Mouse (Mus musculus): ENCODE measurements around the gene Plekhd1. TPM values are rescaled to one million over a fixed set of nuclear protein-coding genes. Genes with fewer than 3 reads are reported as not detected.

The Plekhd1 gene
- polyA plus RNA-seq, 1 experiment from 2014 or later = 11.6 TPM

GRCm38 (mm10) chr12:80706208-80706914 is 14.0 kb downstream of the Plekhd1 start:
- TF ChIP-seq CTCF (IDR thresholded peaks at IDR 0.05) (no peak), EP300 (IDR thresholded peaks at IDR 0.05) (no peak)
- 45% methylated on average over 11 of the region's 11 CpGs for WGBS
- H3K27me3 ChIP-seq (replicated peaks; ENCODE audit: insufficient read depth, low read length) = no peaks in the 10 kb centered on the region
- H3K4me1 ChIP-seq (ENCODE audit: insufficient read depth, low read depth, low read length) = no peaks in the 10 kb centered on the region
- no peak overlapping the region for H3K4me3 ChIP-seq (ENCODE audit: low read depth, low read length)
- no peaks in the 10 kb centered on the region for H3K36me3 ChIP-seq (ENCODE audit: insufficient read depth, low read length)
- no peak overlapping the region for H3K27ac ChIP-seq (ENCODE audit: low read length)
- H3K9me3 ChIP-seq (ENCODE audit: low read length) = no peaks in the 10 kb centered on the region
- H3K4me2 ChIP-seq (replicated peaks; ENCODE audit: low read depth, low read length) = no peak overlapping the region
- no peak for ATAC-seq
- no peak overlapping the region for H3K9ac ChIP-seq (replicated peaks; ENCODE audit: low read depth)
- no peak for DNase-seq (ENCODE audit: low spot score)

GRCm38 (mm10) chr12:80706915-80707604 is 14.7 kb downstream of the Plekhd1 start:
- Histone ChIP-seq H3K27me3 (replicated peaks; ENCODE audit: insufficient read depth, low read length) (no peaks in the 10 kb centered on the region), H3K4me3 (ENCODE audit: low read depth, low read length) (no peak overlapping the region), H3K4me2 (replicated peaks; ENCODE audit: low read depth, low read length) (no peak overlapping the region), H3K9me3 (ENCODE audit: low read length) (no peaks in the 10 kb centered on the region), H3K4me1 (ENCODE audit: insufficient read depth, low read depth, low read length) (no peaks in the 10 kb centered on the region), H3K27ac (ENCODE audit: low read length) (0 out of 2 replicates have a peak overlapping the region, but pooled peaks have one; percentile 20), H3K9ac (replicated peaks; ENCODE audit: low read depth) (no peak overlapping the region), H3K36me3 (ENCODE audit: insufficient read depth, low read length) (no peaks in the 10 kb centered on the region)
- 13% methylated on average over 6 of the region's 6 CpGs for WGBS
- TF ChIP-seq EP300 (IDR thresholded peaks at IDR 0.05) = no peak
- no peak for TF ChIP-seq CTCF (IDR thresholded peaks at IDR 0.05)
- no peak for ATAC-seq
- peak; percentile 9 for DNase-seq (ENCODE audit: low spot score)

DNA sequence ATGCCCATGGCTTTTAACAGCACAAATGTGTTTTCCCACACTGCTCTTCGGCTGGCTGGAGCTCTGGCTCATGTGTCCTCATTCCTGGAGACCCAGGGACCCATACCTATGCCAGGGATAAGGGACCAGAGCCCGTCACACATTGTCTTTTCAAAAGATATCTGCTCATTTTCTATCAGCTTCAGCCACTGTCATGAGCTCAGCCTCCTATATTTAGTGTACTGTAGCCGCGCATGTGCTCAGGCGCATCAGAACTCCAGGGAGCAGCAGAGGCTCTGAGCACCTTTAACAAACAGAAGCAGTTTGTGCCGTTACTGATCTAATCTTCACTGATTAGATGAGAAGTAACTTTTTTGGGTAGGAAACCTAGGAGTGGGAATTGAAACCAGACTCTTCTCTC is 23.5 kb downstream of the Plekhd1 start:
- TF ChIP-seq EP300 (IDR thresholded peaks at IDR 0.05) (no peak), CTCF (IDR thresholded peaks at IDR 0.05) (no peak)
- Histone ChIP-seq H3K27ac (ENCODE audit: low read length) (no peak overlapping the region), H3K4me2 (replicated peaks; ENCODE audit: low read depth, low read length) (no peak overlapping the region), H3K4me3 (ENCODE audit: low read depth, low read length) (no peak overlapping the region), H3K27me3 (replicated peaks; ENCODE audit: insufficient read depth, low read length) (no peaks in the 10 kb centered on the region), H3K9me3 (ENCODE audit: low read length) (no peaks in the 10 kb centered on the region), H3K4me1 (ENCODE audit: insufficient read depth, low read depth, low read length) (no peaks in the 10 kb centered on the region), H3K36me3 (ENCODE audit: insufficient read depth, low read length) (no peaks in the 10 kb centered on the region), H3K9ac (replicated peaks; ENCODE audit: low read depth) (no peak overlapping the region)
- DNase-seq (ENCODE audit: low spot score) (no peak), ATAC-seq (no peak)
- 63% methylated on average over 6 of the region's 6 CpGs for WGBS

GRCm38 (mm10) chr12:80719141-80719540 is 26.8 kb downstream of the Plekhd1 start:
- Histone ChIP-seq H3K4me1 (ENCODE audit: insufficient read depth, low read depth, low read length) (no peaks in the 10 kb centered on the region), H3K27ac (ENCODE audit: low read length) (no peak overlapping the region), H3K36me3 (ENCODE audit: insufficient read depth, low read length) (no peaks in the 10 kb centered on the region), H3K9ac (replicated peaks; ENCODE audit: low read depth) (no peak overlapping the region), H3K9me3 (ENCODE audit: low read length) (no peaks in the 10 kb centered on the region), H3K4me3 (ENCODE audit: low read depth, low read length) (no peak overlapping the region), H3K4me2 (replicated peaks; ENCODE audit: low read depth, low read length) (no peak overlapping the region), H3K27me3 (replicated peaks; ENCODE audit: insufficient read depth, low read length) (no peaks in the 10 kb centered on the region)
- no peak for ATAC-seq
- TF ChIP-seq CTCF (IDR thresholded peaks at IDR 0.05) (no peak), EP300 (IDR thresholded peaks at IDR 0.05) (no peak)
- DNase-seq (ENCODE audit: low spot score) = no peak
- 70% methylated on average over 2 of the region's 2 CpGs for WGBS

DNA sequence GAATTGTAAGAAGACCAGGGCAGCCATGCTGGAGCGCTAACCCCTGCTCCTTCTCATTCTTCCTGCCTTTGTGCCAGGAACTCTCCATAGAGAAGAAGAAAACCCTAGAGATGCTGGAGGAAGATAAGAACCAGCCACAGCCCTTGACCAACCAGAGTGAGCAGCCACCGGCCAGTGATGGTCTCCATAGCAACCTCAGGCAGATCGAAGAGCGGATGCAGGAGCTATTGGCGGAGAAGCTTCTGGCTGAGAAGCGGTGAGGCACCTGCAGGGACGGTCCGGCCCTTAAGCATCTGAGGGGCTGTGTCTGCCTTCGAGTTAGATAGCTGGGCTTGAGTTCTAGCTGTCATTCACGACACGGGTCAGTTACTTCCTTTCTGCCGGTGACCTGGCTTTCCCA is 28.1 kb downstream of the Plekhd1 start:
- WGBS = 77% methylated on average over 12 of the region's 12 CpGs
- DNase-seq (ENCODE audit: low spot score) (no peak), ATAC-seq (no peak)
- Histone ChIP-seq H3K27ac (ENCODE audit: low read length) (no peak overlapping the region), H3K4me1 (ENCODE audit: insufficient read depth, low read depth, low read length) (no peaks in the 10 kb centered on the region), H3K9me3 (ENCODE audit: low read length) (no peaks in the 10 kb centered on the region), H3K4me2 (replicated peaks; ENCODE audit: low read depth, low read length) (no peak overlapping the region), H3K36me3 (ENCODE audit: insufficient read depth, low read length) (no peaks in the 10 kb centered on the region), H3K9ac (replicated peaks; ENCODE audit: low read depth) (no peak overlapping the region), H3K4me3 (ENCODE audit: low read depth, low read length) (no peak overlapping the region), H3K27me3 (replicated peaks; ENCODE audit: insufficient read depth, low read length) (no peaks in the 10 kb centered on the region)
- TF ChIP-seq CTCF (IDR thresholded peaks at IDR 0.05) (no peak), EP300 (IDR thresholded peaks at IDR 0.05) (no peak)

DNA sequence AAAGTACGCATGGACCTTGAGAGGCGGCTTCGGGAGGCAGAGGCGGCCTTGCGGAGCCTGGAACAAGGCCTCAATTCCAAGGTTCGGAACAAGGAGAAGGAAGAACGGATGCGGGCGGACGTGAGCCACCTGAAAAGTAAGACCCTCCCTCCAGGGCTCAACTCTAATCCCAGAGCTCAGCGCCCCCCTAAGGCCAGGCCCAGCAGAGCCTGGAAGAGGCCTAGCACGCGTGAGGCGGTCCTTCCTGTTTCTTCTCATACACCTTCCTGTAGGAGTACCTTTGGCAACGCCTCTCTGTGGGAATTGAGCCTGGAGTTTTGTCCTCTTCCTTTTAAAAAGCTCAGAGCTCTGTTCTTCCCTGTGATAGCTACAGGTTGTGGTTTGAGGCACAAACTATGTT is 29.1 kb downstream of the Plekhd1 start:
- 84% methylated on average over 15 of the region's 15 CpGs for WGBS
- Histone ChIP-seq H3K4me3 (ENCODE audit: low read depth, low read length) (no peak overlapping the region), H3K9me3 (ENCODE audit: low read length) (no peaks in the 10 kb centered on the region), H3K36me3 (ENCODE audit: insufficient read depth, low read length) (no peaks in the 10 kb centered on the region), H3K27ac (ENCODE audit: low read length) (no peak overlapping the region), H3K9ac (replicated peaks; ENCODE audit: low read depth) (no peak overlapping the region), H3K4me1 (ENCODE audit: insufficient read depth, low read depth, low read length) (no peaks in the 10 kb centered on the region), H3K27me3 (replicated peaks; ENCODE audit: insufficient read depth, low read length) (no peaks in the 10 kb centered on the region), H3K4me2 (replicated peaks; ENCODE audit: low read depth, low read length) (no peak overlapping the region)
- TF ChIP-seq CTCF (IDR thresholded peaks at IDR 0.05) = no peak
- no peak for TF ChIP-seq EP300 (IDR thresholded peaks at IDR 0.05)
- DNase-seq (ENCODE audit: low spot score) (no peak), ATAC-seq (no peak)
